Mouse (Mus musculus) megakaryocyte-erythroid progenitor cell, adult 5 weeks (primary cell): Measurements from ENCODE around the gene Zcchc2. TPM values are rescaled to one million over a fixed set of nuclear protein-coding genes. Genes with fewer than 3 reads are reported as not detected.

Experiments used
- polyA plus RNA-seq: library from polyadenylated mRNA; stranded (reverse); fragments of >175 nt; gene quantifications from 2 replicates; pipeline ENCODE4 v1.2.3, GENCODE M21; 2012

The Zcchc2 gene
- 13.8 and 15.8 TPM in 2 replicates for polyA plus RNA-seq

GRCm38 (mm10) chr1:105990138-105990821 is at the start of gene Zcchc2:
Gene Zcchc2 (plus strand): TSS chr1:105990406.

Other genes with a start within 250 kb of the Zcchc2 start
- 0.15 and 0.19 TPM in 2 replicates for gene Tnfrsf11a, start 209.7 kb upstream of the Zcchc2 start, polyA plus RNA-seq
- 2.1 and 3.4 TPM in 2 replicates for gene Phlpp1, start 181.3 kb downstream of the Zcchc2 start, polyA plus RNA-seq